Comparison of ENCODE assay signal across 8 mouse cellular contexts in genomic region chr8:3278181-3278820, GRCm38 (mm10). TPM values are rescaled to one million over a fixed set of nuclear protein-coding genes. Genes with fewer than 3 reads are reported as not detected.
DNase-seq lines count a peak whose midpoint lies in the region; ATAC-seq and TF ChIP-seq lines count a peak whose summit lies in the region.

No protein-coding gene starts in this region.

- ATAC-seq in lung, embryonic 14.5 days (ENCODE audit: insufficient read depth): no peak
- peak; percentile 11; the same call in 1 of the 2 replicates for ATAC-seq in embryonic facial prominence, embryonic 14.5 days (ENCODE audit: low read depth)
- no peak for ATAC-seq in hindbrain, embryonic 14.5 days (ENCODE audit: low FRiP score)
- ATAC-seq in liver, embryonic 13.5 days (ENCODE audit: low read depth): no peak
- ATAC-seq in neural tube, embryonic 12.5 days (ENCODE audit: low FRiP score, low read depth): 0 out of 2 replicates have a peak, but pooled peaks have one; percentile 0
- ATAC-seq in monocyte, adult 5-6 weeks (replicated peaks; ENCODE audit: insufficient number of reproducible peaks, low FRiP score, low TSS enrichment, poor library complexity, severe bottlenecking): no peak

- H3K4me3 ChIP-seq in lung, embryonic 14.5 days (ENCODE audit: low read depth, low read length): peak overlapping the region; percentile 89
- H3K4me3 ChIP-seq in embryonic facial prominence, embryonic 14.5 days (ENCODE audit: low read depth, low read length): peak overlapping the region; percentile 91
- peak overlapping the region; percentile 80 for H3K4me3 ChIP-seq in hindbrain, embryonic 14.5 days (replicated peaks; ENCODE audit: low read length)
- H3K4me3 ChIP-seq in liver, embryonic 13.5 days (replicated peaks): peak overlapping the region; percentile 95
- H3K4me3 ChIP-seq in neural tube, embryonic 12.5 days: peak overlapping the region; percentile 90

- peak; percentile 40 for TF ChIP-seq CTCF in lung, embryonic 14.5 days (IDR thresholded peaks at IDR 0.05; ENCODE audit: low read depth)

- H3K27me3 ChIP-seq in lung, embryonic 14.5 days (ENCODE audit: insufficient read depth, low read length): no peaks in the 10 kb centered on the region
- H3K27me3 ChIP-seq in embryonic facial prominence, embryonic 14.5 days (replicated peaks; ENCODE audit: control insufficient read depth, insufficient read depth, low read length): no peaks in the 10 kb centered on the region
- no peaks in the 10 kb centered on the region for H3K27me3 ChIP-seq in hindbrain, embryonic 14.5 days (ENCODE audit: control insufficient read depth, insufficient read depth, low read length)
- H3K27me3 ChIP-seq in liver, embryonic 13.5 days: no peaks in the 10 kb centered on the region
- H3K27me3 ChIP-seq in neural tube, embryonic 12.5 days (replicated peaks): no peaks in the 10 kb centered on the region

- peak overlapping the region; percentile 75 for H3K4me2 ChIP-seq in lung, embryonic 14.5 days
- H3K4me2 ChIP-seq in embryonic facial prominence, embryonic 14.5 days (ENCODE audit: low read depth, low read length): peak overlapping the region; percentile 83
- H3K4me2 ChIP-seq in hindbrain, embryonic 14.5 days (replicated peaks): peak overlapping the region; percentile 79
- H3K4me2 ChIP-seq in liver, embryonic 13.5 days: peak overlapping the region; percentile 89
- peak overlapping the region; percentile 87 for H3K4me2 ChIP-seq in neural tube, embryonic 12.5 days (replicated peaks)

- H3K9me3 ChIP-seq in lung, embryonic 14.5 days (ENCODE audit: low read depth, low read length): no peaks in the 10 kb centered on the region
- H3K9me3 ChIP-seq in embryonic facial prominence, embryonic 14.5 days (ENCODE audit: control insufficient read depth, low read length): no peaks in the 10 kb centered on the region
- no peaks in the 10 kb centered on the region for H3K9me3 ChIP-seq in hindbrain, embryonic 14.5 days (ENCODE audit: control insufficient read depth, low read length)
- no peaks in the 10 kb centered on the region for H3K9me3 ChIP-seq in liver, embryonic 13.5 days (replicated peaks)
- no peaks in the 10 kb centered on the region for H3K9me3 ChIP-seq in neural tube, embryonic 12.5 days

- H3K36me3 ChIP-seq in lung, embryonic 14.5 days (ENCODE audit: insufficient read depth): peaks cover 6% of the 10 kb centered on the region; the same call in 1 of the 2 replicates
- H3K36me3 ChIP-seq in embryonic facial prominence, embryonic 14.5 days (ENCODE audit: control insufficient read depth, insufficient read depth, low read length): peaks cover 4% of the 10 kb centered on the region; the same call in 1 of the 2 replicates
- 0 out of 2 replicates have a peak, but pooled peaks cover 11% of the 10 kb centered on the region for H3K36me3 ChIP-seq in hindbrain, embryonic 14.5 days (replicated peaks; ENCODE audit: control insufficient read depth, insufficient read depth)
- H3K36me3 ChIP-seq in liver, embryonic 13.5 days: peaks cover 5% of the 10 kb centered on the region; the same call in 1 of the 2 replicates
- 0 out of 2 replicates have a peak, but pooled peaks cover 6% of the 10 kb centered on the region for H3K36me3 ChIP-seq in neural tube, embryonic 12.5 days

- H3K27ac ChIP-seq in lung, embryonic 14.5 days (ENCODE audit: low read depth): peak overlapping the region; percentile 75; the same call in 1 of the 2 replicates
- no peak overlapping the region for H3K27ac ChIP-seq in embryonic facial prominence, embryonic 14.5 days (replicated peaks; ENCODE audit: low read depth, low read length)
- no peak overlapping the region for H3K27ac ChIP-seq in hindbrain, embryonic 14.5 days
- H3K27ac ChIP-seq in liver, embryonic 13.5 days: peak overlapping the region; percentile 83
- H3K27ac ChIP-seq in neural tube, embryonic 12.5 days: no peak overlapping the region

- H3K4me1 ChIP-seq in lung, embryonic 14.5 days (ENCODE audit: insufficient read depth): peaks cover 5% of the 10 kb centered on the region; the same call in 1 of the 2 replicates
- H3K4me1 ChIP-seq in embryonic facial prominence, embryonic 14.5 days (ENCODE audit: control insufficient read depth, insufficient read depth, low read length): peaks cover 15% of the 10 kb centered on the region
- H3K4me1 ChIP-seq in hindbrain, embryonic 14.5 days (replicated peaks; ENCODE audit: control insufficient read depth, insufficient read depth, low read length): peaks cover 25% of the 10 kb centered on the region
- peaks cover 56% of the 10 kb centered on the region for H3K4me1 ChIP-seq in liver, embryonic 13.5 days (replicated peaks)
- peaks cover 18% of the 10 kb centered on the region for H3K4me1 ChIP-seq in neural tube, embryonic 12.5 days

- 15% methylated on average over 15 of the region's 15 CpGs for WGBS in lung, embryonic 14.5 days
- WGBS in embryonic facial prominence, embryonic 14.5 days: 24% methylated on average over 15 of the region's 15 CpGs
- 54% methylated on average over 15 of the region's 15 CpGs for WGBS in hindbrain, embryonic 14.5 days
- WGBS in liver, embryonic 13.5 days (ENCODE audit: insufficient replicate concordance): 18% methylated on average over 15 of the region's 15 CpGs
- 45% methylated on average over 15 of the region's 15 CpGs for WGBS in neural tube, embryonic 12.5 days

- peak; percentile 64 for DNase-seq in lung, embryonic 14.5 days
- no peak for DNase-seq in lung, postnatal 25 days (ENCODE audit: low spot score)
- peak; percentile 63 for DNase-seq in embryonic facial prominence, embryonic 14.5 days (ENCODE audit: low spot score)
- no peak for DNase-seq in hindbrain, embryonic 14.5 days (ENCODE audit: low spot score)
- no peak for DNase-seq in liver, embryonic 13.5 days
- no peak for DNase-seq in right cerebral cortex, postnatal 36 days (ENCODE audit: low spot score in 2 of 2)

- H3K9ac ChIP-seq in lung, embryonic 14.5 days: peak overlapping the region; percentile 91
- peak overlapping the region; percentile 94 for H3K9ac ChIP-seq in embryonic facial prominence, embryonic 14.5 days (ENCODE audit: low read depth, low read length)
- H3K9ac ChIP-seq in hindbrain, embryonic 14.5 days: peak overlapping the region; percentile 90
- H3K9ac ChIP-seq in liver, embryonic 13.5 days: peak overlapping the region; percentile 96
- H3K9ac ChIP-seq in neural tube, embryonic 12.5 days: peak overlapping the region; percentile 81

RNA-seq across cellular contexts. Expression of gene Insr, which starts 1.1 kb away (rescaled TPM):
- 35.5 and 39.4 TPM in 2 replicates for polyA plus RNA-seq in lung, embryonic 14.5 days (2014; fragmentation: Nextera tagmentation; extraction: Ambion mirVana)
- polyA plus RNA-seq in embryonic facial prominence, embryonic 14.5 days (2014; fragmentation: Nextera tagmentation; extraction: Ambion mirVana): 30.3 and 31.8 TPM in 2 replicates
- polyA plus RNA-seq in hindbrain, embryonic 14.5 days (2014; fragmentation: Nextera tagmentation; extraction: Ambion mirVana): 49.7 and 54.2 TPM in 2 replicates
- 12.8 and 13.2 TPM in 2 replicates for polyA plus RNA-seq in liver, embryonic 13.5 days (2015; fragmentation: Nextera tagmentation; extraction: Ambion mirVana)
- 53.7 and 55.6 TPM in 2 replicates for polyA plus RNA-seq in neural tube, embryonic 12.5 days (2016; fragmentation: Nextera tagmentation; extraction: Ambion mirVana)
- total RNA-seq in monocyte, adult 5-6 weeks (2017): 11.7 to 14.2 TPM (median 12.6 TPM) in 3 replicates

Comparison
In these comparisons a context has a peak if more than half of its experiments do, and no peak if none do; other contexts are left out.
1. DNase-seq: peak in lung, embryonic 14.5 days (single experiment) and embryonic facial prominence, embryonic 14.5 days (single experiment); none in lung, postnatal 25 days (single experiment), hindbrain, embryonic 14.5 days (single experiment), liver, embryonic 13.5 days (single experiment) and right cerebral cortex, postnatal 36 days (0 of 2).
2. ATAC-seq: peak in embryonic facial prominence, embryonic 14.5 days (single experiment) and neural tube, embryonic 12.5 days (single experiment); none in lung, embryonic 14.5 days (single experiment), hindbrain, embryonic 14.5 days (single experiment), liver, embryonic 13.5 days (single experiment) and monocyte, adult 5-6 weeks (single experiment).
3. H3K27ac ChIP-seq: peak in lung, embryonic 14.5 days (single experiment) and liver, embryonic 13.5 days (single experiment); none in embryonic facial prominence, embryonic 14.5 days (single experiment), hindbrain, embryonic 14.5 days (single experiment) and neural tube, embryonic 12.5 days (single experiment).
4. Peak in every context shown above with its lines, with median percentiles within 50 percentile points of each other: H3K4me2 ChIP-seq, H3K4me3 ChIP-seq and H3K9ac ChIP-seq.